17 mouse cellular contexts compared by ENCODE assay signal in the genomic region with DNA sequence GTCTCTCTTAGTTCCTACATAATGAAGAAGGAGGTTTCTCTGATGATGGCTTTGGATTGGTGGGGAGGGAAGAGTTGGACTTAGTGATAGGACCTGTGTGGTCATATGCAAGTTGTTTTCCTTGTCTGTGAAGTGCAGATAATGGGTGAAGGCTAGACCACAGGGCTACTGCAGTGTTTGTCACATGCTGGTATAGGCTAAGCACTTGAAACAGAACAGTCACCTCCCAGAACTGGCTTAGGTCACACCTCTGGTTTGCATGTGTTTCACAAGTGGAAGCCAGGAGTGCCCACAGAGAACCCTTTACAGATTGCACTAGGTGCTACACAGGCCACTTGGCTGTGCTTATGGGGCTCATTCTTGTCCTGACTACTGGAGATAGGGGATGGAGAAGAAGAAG. TPM values are rescaled to one million over a fixed set of nuclear protein-coding genes. Genes with fewer than 3 reads are reported as not detected.
A peak's percentile ranks its signal among the peaks of the same experiment; 100 is the strongest.
DNase-seq lines count a peak whose midpoint lies in the region; ATAC-seq and TF ChIP-seq lines count a peak whose summit lies in the region.
"Had no signal": no experiment of that assay in that cellular context is flagged by ENCODE, and none has a peak within 500 bp of the region (broad histone marks: within the 10 kb centered on the region; RNA-seq: fewer than 3 reads in every experiment).

No protein-coding gene starts in this region.

- H3K4me1 ChIP-seq in lung, postnatal 0 days (ENCODE audit: insufficient read depth, low read depth, low read length), result peaks cover 3% of the 10 kb centered on the region; the same call in 1 of the 2 replicates
- H3K4me1 ChIP-seq: embryonic facial prominence, embryonic 13.5 days; forebrain, embryonic 10.5 days; limb, embryonic 15.5 days had no signal

- no peaks in the 10 kb centered on the region for H3K27me3 ChIP-seq in lung, postnatal 0 days (replicated peaks; ENCODE audit: insufficient read depth, low read length)
- H3K27me3 ChIP-seq: embryonic facial prominence, embryonic 13.5 days; limb, embryonic 15.5 days had no signal

- H3K9ac ChIP-seq in lung, postnatal 0 days (replicated peaks; ENCODE audit: low read depth), result no peak overlapping the region
- H3K9ac ChIP-seq: embryonic facial prominence, embryonic 13.5 days; limb, embryonic 15.5 days had no signal

- H3K36me3 ChIP-seq in lung, postnatal 0 days (ENCODE audit: insufficient read depth, low read length), result 0 out of 2 replicates have a peak, but pooled peaks cover 3% of the 10 kb centered on the region

- H3K27ac ChIP-seq in lung, postnatal 0 days (ENCODE audit: low read length), result no peak overlapping the region
- H3K27ac ChIP-seq: embryonic facial prominence, embryonic 13.5 days; forebrain, embryonic 10.5 days; limb, embryonic 15.5 days had no signal

- peak; percentile 86 for ATAC-seq in lung, postnatal 0 days

- 0 out of 2 replicates have a peak, but pooled peaks have one; percentile 17 for TF ChIP-seq EP300 in lung, postnatal 0 days (IDR thresholded peaks at IDR 0.05)

- H3K4me2 ChIP-seq in lung, postnatal 0 days (replicated peaks; ENCODE audit: low read depth, low read length), result no peak overlapping the region
- H3K4me2 ChIP-seq: embryonic facial prominence, embryonic 13.5 days; limb, embryonic 15.5 days had no signal

- no peaks in the 10 kb centered on the region for H3K9me3 ChIP-seq in lung, postnatal 0 days (ENCODE audit: low read length)
- H3K9me3 ChIP-seq: embryonic facial prominence, embryonic 13.5 days; forebrain, embryonic 10.5 days; limb, embryonic 15.5 days had no signal

- TF ChIP-seq CTCF in lung, postnatal 0 days (IDR thresholded peaks at IDR 0.05), result no peak

- DNase-seq in 416B (ENCODE audit: low read depth), result peak; percentile 53
- peak; percentile 92 for DNase-seq in MEL-GATA-1-ER (ENCODE audit: extremely low read depth, low read depth)
- peak; percentile 28 for DNase-seq in liver
- peak; percentile 71 for DNase-seq in lung, postnatal 0 days (ENCODE audit: low spot score)
- DNase-seq in cerebellum, postnatal 10 days, result no peak
- DNase-seq in adrenal gland, adult 2 months, result no peak
- DNase-seq in cerebellum, adult 11 months, result no peak
- no peak for DNase-seq in spleen, postnatal 4 days (ENCODE audit: low spot score in 2 of 2)
- DNase-seq: cerebellum, adult 2 months; gastrocnemius, postnatal 10 days; heart, postnatal 4 days; kidney, adult 8-10 months; kidney, postnatal 4 days; thymus, postnatal 36 days had no signal

- H3K4me3 ChIP-seq in lung, postnatal 0 days (ENCODE audit: low read depth, low read length), result no peak overlapping the region
- H3K4me3 ChIP-seq: embryonic facial prominence, embryonic 13.5 days; forebrain, embryonic 10.5 days; limb, embryonic 15.5 days had no signal

RNA-seq across cellular contexts. Expression of gene Hivep1, which starts 12.4 kb away (rescaled TPM):
- 7.7 and 11.3 TPM in 2 replicates for polyA plus RNA-seq in lung, postnatal 0 days (2015; fragmentation: Nextera tagmentation; extraction: Ambion mirVana)
- 10 to 100 TPM; 25.7 to 34.4 TPM for total RNA-seq in adrenal gland, adult 2 months (2021)
- 17.8 and 21.8 TPM in 2 replicates for polyA plus RNA-seq in adrenal gland, adult 2 months (2012; rRNA removed)

Comparison
In these comparisons a context has a peak if more than half of its experiments do, and no peak if none do; other contexts are left out.
1. DNase-seq: peak in 416B (single experiment), MEL-GATA-1-ER (single experiment), liver (single experiment) and lung, postnatal 0 days (single experiment); none in cerebellum, postnatal 10 days (0 of 2), adrenal gland, adult 2 months (single experiment), cerebellum, adult 11 months (single experiment) and spleen, postnatal 4 days (0 of 2).